Mouse (Mus musculus) layer of hippocampus, adult 11-12 months (tissue): ENCODE data around the gene Wbp11.

Source experiments
- DNase-seq: peaks from one replicate; pipeline ENCODE4 v3.0.0; 2022; ENCODE audit warnings: low spot score

Wbp11 gene

GRCm38 (mm10) chr6:136835352-136835751 lies 7.3 kb upstream of the Wbp11 start, which contains the start of gene Smco3:
Smco3 (minus strand) TSS chr6:136835452.
- no peak for DNase-seq

GRCm38 (mm10) chr6:136831712-136832111 lies 3.7 kb upstream of the Wbp11 start:
- no peak for DNase-seq

GRCm38 (mm10) chr6:136828681-136829080 lies 648 bp upstream of the Wbp11 start:
- DNase-seq, result no peak

GRCm38 (mm10) chr6:136827516-136827880 lies 535 bp downstream of the Wbp11 start, which contains the start of gene BC049715:
BC049715 (plus strand) TSS chr6:136827626.
- DNase-seq, result no peak

GRCm38 (mm10) chr6:136827116-136827515 lies 917 bp downstream of the Wbp11 start:
- no peak for DNase-seq

- DNase-seq, result no peak
These were observed 3.0 kb downstream of the Wbp11 start for GRCm38 (mm10) chr6:136824987-136825386.

- no peak for DNase-seq
These were observed 6.9 kb downstream of the Wbp11 start for GRCm38 (mm10) chr6:136821086-136821485.

GRCm38 (mm10) chr6:136820381-136820780 lies 7.7 kb downstream of the Wbp11 start:
- DNase-seq, result no peak

GRCm38 (mm10) chr6:136817549-136817948 lies 10.5 kb downstream of the Wbp11 start:
- peak; percentile 89 for DNase-seq

GRCm38 (mm10) chr6:136816826-136817225 lies 11.2 kb downstream of the Wbp11 start:
- no peak for DNase-seq

- DNase-seq, result no peak
These were observed 12.7 kb downstream of the Wbp11 start for GRCm38 (mm10) chr6:136815381-136815780.

- DNase-seq, result no peak
These were observed 14.9 kb downstream of the Wbp11 start for GRCm38 (mm10) chr6:136813117-136813516.

GRCm38 (mm10) chr6:136811196-136811595 lies 16.8 kb downstream of the Wbp11 start:
- no peak for DNase-seq

GRCm38 (mm10) chr6:136809673-136810072 lies 18.4 kb downstream of the Wbp11 start:
- no peak for DNase-seq

- DNase-seq, result no peak
These were observed 19.0 kb downstream of the Wbp11 start for GRCm38 (mm10) chr6:136809077-136809476.

- DNase-seq, result peak; percentile 55
These were observed 19.4 kb downstream of the Wbp11 start for GRCm38 (mm10) chr6:136808631-136809046.

GRCm38 (mm10) chr6:136808014-136808417 lies 20.0 kb downstream of the Wbp11 start, which contains the start of gene H2afj:
H2afj (plus strand) TSS chr6:136808244.
- peak; percentile 99 for DNase-seq

GRCm38 (mm10) chr6:136807395-136808013 lies 20.5 kb downstream of the Wbp11 start:
- DNase-seq, result no peak

- no peak for DNase-seq
These were observed 21.2 kb downstream of the Wbp11 start for GRCm38 (mm10) chr6:136806819-136807218.

GRCm38 (mm10) chr6:136805409-136805775 lies 22.6 kb downstream of the Wbp11 start:
- DNase-seq, result no peak

- DNase-seq, result no peak
These were observed 23.2 kb downstream of the Wbp11 start for GRCm38 (mm10) chr6:136804705-136805408.

- DNase-seq, result peak; percentile 98
These were observed 24.0 kb downstream of the Wbp11 start, which contains the start of gene Hist4h4 for GRCm38 (mm10) chr6:136803739-136804633. Hist4h4 (minus strand) TSS chr6:136804415.
